ENCODE assay signal across 7 mouse cellular contexts in genomic region chr6:116207729-116208534, GRCm38 (mm10). TPM values are rescaled to one million over a fixed set of nuclear protein-coding genes. Genes with fewer than 3 reads are reported as not detected.
DNase-seq lines count a peak whose midpoint lies in the region; ATAC-seq and TF ChIP-seq lines count a peak whose summit lies in the region.

Washc2 (plus strand) TSS chr6:116208038.

- peak; percentile 98 for ATAC-seq in intestine, postnatal 0 days
- peak; percentile 99 for ATAC-seq in midbrain, embryonic 12.5 days (ENCODE audit: low FRiP score, low read depth)

- peak within 1 kb of the TSS; percentile 79 for H3K4me3 ChIP-seq in embryonic facial prominence, embryonic 10.5 days
- H3K4me3 ChIP-seq in intestine, postnatal 0 days (ENCODE audit: low read depth, low read length) = peak within 1 kb of the TSS; percentile 82
- H3K4me3 ChIP-seq in midbrain, embryonic 12.5 days = peak within 1 kb of the TSS; percentile 80
- peak within 1 kb of the TSS; percentile 68 for H3K4me3 ChIP-seq in small intestine, adult 2 months (ENCODE audit: low read depth, low read length)

- H3K27ac ChIP-seq in embryonic facial prominence, embryonic 10.5 days (replicated peaks) = peak within 1 kb of the TSS; percentile 89
- H3K27ac ChIP-seq in intestine, postnatal 0 days (ENCODE audit: low read depth, low read length) = peak within 1 kb of the TSS; percentile 90
- H3K27ac ChIP-seq in midbrain, embryonic 12.5 days (replicated peaks) = peak within 1 kb of the TSS; percentile 76
- peak within 1 kb of the TSS; percentile 67 for H3K27ac ChIP-seq in small intestine, adult 2 months (ENCODE audit: insufficient read depth, low read depth, low read length)

- peak; percentile 86; the same call in 1 of the 2 replicates for TF ChIP-seq POLR2A in small intestine, adult 2 months (IDR thresholded peaks at IDR 0.05; ENCODE audit: low read depth, low read length)

- peak within 1 kb of the TSS; percentile 86 for H3K4me2 ChIP-seq in intestine, postnatal 0 days (replicated peaks; ENCODE audit: low read depth)
- H3K4me2 ChIP-seq in midbrain, embryonic 12.5 days (replicated peaks) = peak within 1 kb of the TSS; percentile 92

- no peaks in the 10 kb centered on the region for H3K27me3 ChIP-seq in embryonic facial prominence, embryonic 10.5 days (replicated peaks; ENCODE audit: low read depth, poor library complexity, severe bottlenecking)
- H3K27me3 ChIP-seq in intestine, postnatal 0 days (replicated peaks; ENCODE audit: control insufficient read depth, insufficient read depth, low read length) = no peaks in the 10 kb centered on the region
- H3K27me3 ChIP-seq in midbrain, embryonic 12.5 days = no peaks in the 10 kb centered on the region
- H3K27me3 ChIP-seq in small intestine, adult 2 months (ENCODE audit: control insufficient read depth, insufficient read depth, low read length) = no peaks in the 10 kb centered on the region

- H3K9ac ChIP-seq in intestine, postnatal 0 days (ENCODE audit: low read depth, low read length) = peak within 1 kb of the TSS; percentile 86
- peak within 1 kb of the TSS; percentile 83 for H3K9ac ChIP-seq in midbrain, embryonic 12.5 days (replicated peaks)

- no peaks in the 10 kb centered on the region for H3K9me3 ChIP-seq in embryonic facial prominence, embryonic 10.5 days
- no peaks in the 10 kb centered on the region for H3K9me3 ChIP-seq in intestine, postnatal 0 days (ENCODE audit: control insufficient read depth)
- no peaks in the 10 kb centered on the region for H3K9me3 ChIP-seq in midbrain, embryonic 12.5 days

- WGBS in embryonic facial prominence, embryonic 10.5 days = under 1% methylated on average over 51 of the region's 51 CpGs
- WGBS in intestine, postnatal 0 days = under 1% methylated on average over 51 of the region's 51 CpGs
- under 1% methylated on average over 51 of the region's 51 CpGs for WGBS in midbrain, embryonic 12.5 days
- under 1% methylated on average over 51 of the region's 51 CpGs for WGBS in small intestine, adult 2 months

- no peak for TF ChIP-seq CTCF in intestine, postnatal 0 days (IDR thresholded peaks at IDR 0.05; ENCODE audit: low read depth)
- no peak for TF ChIP-seq CTCF in small intestine, adult 2 months (IDR thresholded peaks at IDR 0.05; ENCODE audit: extremely low read depth, insufficient read length, insufficient replicate concordance, low read depth, low read length)

- DNase-seq in adrenal gland, postnatal 10 days = peak; percentile 97
- peak; percentile 95 for DNase-seq in embryonic facial prominence, embryonic 10.5 days (ENCODE audit: low spot score)
- DNase-seq in gonadal fat pad, adult 2 months (ENCODE audit: low read depth) = peak; percentile 58
- peak; percentile 96 for DNase-seq in left cerebral cortex, postnatal 4 days

- intact Hi-C loops in left cerebral cortex, postnatal 4 days (cut with DNase I) = no loop called here

- peaks cover 29% of the 10 kb centered on the region for H3K36me3 ChIP-seq in embryonic facial prominence, embryonic 10.5 days (replicated peaks)
- peaks cover 19% of the 10 kb centered on the region for H3K36me3 ChIP-seq in intestine, postnatal 0 days (ENCODE audit: control insufficient read depth, insufficient read depth)
- H3K36me3 ChIP-seq in midbrain, embryonic 12.5 days = peaks cover 13% of the 10 kb centered on the region
- H3K36me3 ChIP-seq in small intestine, adult 2 months (ENCODE audit: control insufficient read depth, insufficient read depth, low read length) = peaks cover 13% of the 10 kb centered on the region

- peaks cover 17% of the 10 kb centered on the region for H3K4me1 ChIP-seq in embryonic facial prominence, embryonic 10.5 days
- peaks cover 2% of the 10 kb centered on the region; the same call in 1 of the 2 replicates for H3K4me1 ChIP-seq in intestine, postnatal 0 days (replicated peaks; ENCODE audit: control insufficient read depth, insufficient read depth, low read length)
- H3K4me1 ChIP-seq in midbrain, embryonic 12.5 days = peaks cover 20% of the 10 kb centered on the region
- no peaks in the 10 kb centered on the region for H3K4me1 ChIP-seq in small intestine, adult 2 months (ENCODE audit: control insufficient read depth, insufficient read depth, insufficient read length, low read length)

RNA-seq across cellular contexts. Expression of gene Washc2, which starts in this region (rescaled TPM):
- total RNA-seq in adrenal gland, postnatal 10 days (2021) = 10 to 100 TPM; 41.3 to 52.7 TPM
- 51.3 and 54.5 TPM in 2 replicates for polyA plus RNA-seq in embryonic facial prominence, embryonic 10.5 days (2016; fragmentation: Nextera tagmentation; extraction: Ambion mirVana)
- 49.0 and 61.7 TPM in 2 replicates for polyA plus RNA-seq in gonadal fat pad, adult 2 months (2012; rRNA removed)
- polyA plus RNA-seq in intestine, postnatal 0 days (2015; fragmentation: Nextera tagmentation; extraction: Ambion mirVana) = 37.3 and 44.1 TPM in 2 replicates
- total RNA-seq in left cerebral cortex, postnatal 4 days (2021) = 10 to 100 TPM; 89.0 to 90.1 TPM
- polyA plus RNA-seq in midbrain, embryonic 12.5 days (2016; fragmentation: Nextera tagmentation; extraction: Ambion mirVana) = 65.0 and 68.2 TPM in 2 replicates
- polyA plus RNA-seq in small intestine, adult 2 months (2012; rRNA removed) = 13.6 and 42.1 TPM in 2 replicates

Comparison
In these comparisons a context has a peak if more than half of its experiments do, and no peak if none do; other contexts are left out.
1. Peak in every context shown above with its lines: DNase-seq, ATAC-seq, H3K4me3 ChIP-seq and H3K27ac ChIP-seq.